Mouse (Mus musculus): ENCODE results near the gene Sec14l1. TPM values are rescaled to one million over a fixed set of nuclear protein-coding genes. Genes with fewer than 3 reads are reported as not detected.

Gene Sec14l1
- polyA plus RNA-seq, 1 experiment from 2014 or later = 46.2 TPM

GRCm38 (mm10) chr11:117158343-117158742 is 43.4 kb downstream of the Sec14l1 start:
- H3K27me3 ChIP-seq (ENCODE audit: insufficient read depth, poor library complexity, severe bottlenecking) = 0 out of 2 replicates have a peak, but pooled peaks cover 4% of the 10 kb centered on the region
- H3K36me3 ChIP-seq = peaks cover 71% of the 10 kb centered on the region
- WGBS = 89% methylated on average over 11 of the region's 11 CpGs
- no peak overlapping the region for H3K4me3 ChIP-seq
- no peak for DNase-seq (ENCODE audit: low spot score)
- no peak overlapping the region for H3K27ac ChIP-seq
- H3K9me3 ChIP-seq = no peaks in the 10 kb centered on the region
- peaks cover 62% of the 10 kb centered on the region for H3K4me1 ChIP-seq

GRCm38 (mm10) chr11:117159257-117159945 is 44.4 kb downstream of the Sec14l1 start:
- no peak overlapping the region for H3K4me3 ChIP-seq
- 95% methylated on average over 13 of the region's 13 CpGs for WGBS
- H3K36me3 ChIP-seq = peaks cover 63% of the 10 kb centered on the region
- 0 out of 2 replicates have a peak, but pooled peaks cover 4% of the 10 kb centered on the region for H3K27me3 ChIP-seq (ENCODE audit: insufficient read depth, poor library complexity, severe bottlenecking)
- DNase-seq (ENCODE audit: low spot score) = no peak
- H3K27ac ChIP-seq = no peak overlapping the region
- H3K4me1 ChIP-seq = peaks cover 58% of the 10 kb centered on the region
- no peaks in the 10 kb centered on the region for H3K9me3 ChIP-seq

GRCm38 (mm10) chr11:117159946-117160307 is 45.0 kb downstream of the Sec14l1 start:
- Histone ChIP-seq H3K4me3 (no peak overlapping the region), H3K4me1 (peaks cover 53% of the 10 kb centered on the region), H3K9me3 (no peaks in the 10 kb centered on the region), H3K36me3 (peaks cover 58% of the 10 kb centered on the region), H3K27ac (no peak overlapping the region), H3K27me3 (ENCODE audit: insufficient read depth, poor library complexity, severe bottlenecking) (0 out of 2 replicates have a peak, but pooled peaks cover 4% of the 10 kb centered on the region)
- WGBS = 85% methylated on average over 5 of the region's 5 CpGs
- DNase-seq (ENCODE audit: low spot score) = no peak

GRCm38 (mm10) chr11:117160791-117161190 is 45.8 kb downstream of the Sec14l1 start:
- H3K9me3 ChIP-seq = no peaks in the 10 kb centered on the region
- H3K27me3 ChIP-seq (ENCODE audit: insufficient read depth, poor library complexity, severe bottlenecking) = 0 out of 2 replicates have a peak, but pooled peaks cover 4% of the 10 kb centered on the region
- peaks cover 49% of the 10 kb centered on the region for H3K36me3 ChIP-seq
- H3K27ac ChIP-seq = no peak overlapping the region
- H3K4me1 ChIP-seq = peaks cover 45% of the 10 kb centered on the region
- WGBS = 91% methylated on average over 12 of the region's 12 CpGs
- DNase-seq (ENCODE audit: low spot score) = no peak
- no peak overlapping the region for H3K4me3 ChIP-seq

- Histone ChIP-seq H3K27me3 (ENCODE audit: insufficient read depth, poor library complexity, severe bottlenecking) (0 out of 2 replicates have a peak, but pooled peaks cover 4% of the 10 kb centered on the region), H3K27ac (no peak overlapping the region), H3K9me3 (no peaks in the 10 kb centered on the region), H3K4me3 (no peak overlapping the region), H3K4me1 (peaks cover 41% of the 10 kb centered on the region), H3K36me3 (peaks cover 43% of the 10 kb centered on the region)
- 68% methylated on average over 8 of the region's 8 CpGs for WGBS
- DNase-seq (ENCODE audit: low spot score) = no peak
Measured at GRCm38 (mm10) chr11:117161574-117161973, 46.6 kb downstream of the Sec14l1 start.

- 72% methylated on average over 9 of the region's 9 CpGs for WGBS
- Histone ChIP-seq H3K27me3 (ENCODE audit: insufficient read depth, poor library complexity, severe bottlenecking) (peaks cover 11% of the 10 kb centered on the region; the same call in 1 of the 2 replicates), H3K36me3 (peaks cover 28% of the 10 kb centered on the region), H3K4me1 (peaks cover 41% of the 10 kb centered on the region), H3K4me3 (no peak overlapping the region), H3K9me3 (no peaks in the 10 kb centered on the region), H3K27ac (peak overlapping the region; percentile 64)
- DNase-seq (ENCODE audit: low spot score) = no peak
Measured at GRCm38 (mm10) chr11:117163098-117163497, 48.1 kb downstream of the Sec14l1 start.

- WGBS = 77% methylated on average over 6 of the region's 6 CpGs
- no peak overlapping the region for H3K27ac ChIP-seq
- no peaks in the 10 kb centered on the region for H3K9me3 ChIP-seq
- peaks cover 41% of the 10 kb centered on the region for H3K4me1 ChIP-seq
- peaks cover 21% of the 10 kb centered on the region for H3K36me3 ChIP-seq
- DNase-seq (ENCODE audit: low spot score) = no peak
- no peak overlapping the region for H3K4me3 ChIP-seq
- peaks cover 13% of the 10 kb centered on the region; the same call in 1 of the 2 replicates for H3K27me3 ChIP-seq (ENCODE audit: insufficient read depth, poor library complexity, severe bottlenecking)
Measured at GRCm38 (mm10) chr11:117163771-117164170, 48.8 kb downstream of the Sec14l1 start.

- 82% methylated on average over 20 of the region's 20 CpGs for WGBS
- Histone ChIP-seq H3K9me3 (no peaks in the 10 kb centered on the region), H3K27me3 (ENCODE audit: insufficient read depth, poor library complexity, severe bottlenecking) (peaks cover 10% of the 10 kb centered on the region; the same call in 1 of the 2 replicates), H3K27ac (no peak overlapping the region), H3K4me3 (no peak overlapping the region), H3K36me3 (no peaks in the 10 kb centered on the region), H3K4me1 (peaks cover 11% of the 10 kb centered on the region)
- DNase-seq (ENCODE audit: low spot score) = no peak
Measured at GRCm38 (mm10) chr11:117168278-117169087, 53.5 kb downstream of the Sec14l1 start.

- peaks cover 10% of the 10 kb centered on the region; the same call in 1 of the 2 replicates for H3K27me3 ChIP-seq (ENCODE audit: insufficient read depth, poor library complexity, severe bottlenecking)
- WGBS = 88% methylated on average over 11 of the region's 11 CpGs
- DNase-seq (ENCODE audit: low spot score) = no peak
- H3K4me1 ChIP-seq = 0 out of 2 replicates have a peak, but pooled peaks cover 5% of the 10 kb centered on the region
- H3K36me3 ChIP-seq = no peaks in the 10 kb centered on the region
- H3K9me3 ChIP-seq = no peaks in the 10 kb centered on the region
- H3K27ac ChIP-seq = no peak overlapping the region
- no peak overlapping the region for H3K4me3 ChIP-seq
Measured at GRCm38 (mm10) chr11:117169088-117169635, 54.2 kb downstream of the Sec14l1 start.

- H3K4me1 ChIP-seq = peaks cover 13% of the 10 kb centered on the region
- H3K4me3 ChIP-seq = no peak overlapping the region
- H3K27me3 ChIP-seq (ENCODE audit: insufficient read depth, poor library complexity, severe bottlenecking) = peaks cover 10% of the 10 kb centered on the region; the same call in 1 of the 2 replicates
- H3K36me3 ChIP-seq = no peaks in the 10 kb centered on the region
- WGBS = 92% methylated on average over 19 of the region's 19 CpGs
- H3K9me3 ChIP-seq = no peaks in the 10 kb centered on the region
- H3K27ac ChIP-seq = no peak overlapping the region
- no peak for DNase-seq (ENCODE audit: low spot score)
Measured at GRCm38 (mm10) chr11:117169801-117170565, 55.0 kb downstream of the Sec14l1 start.

GRCm38 (mm10) chr11:117174098-117174892 is 59.3 kb downstream of the Sec14l1 start:
- no peak for DNase-seq (ENCODE audit: low spot score)
- Histone ChIP-seq H3K36me3 (no peaks in the 10 kb centered on the region), H3K4me1 (peaks cover 28% of the 10 kb centered on the region), H3K9me3 (no peaks in the 10 kb centered on the region), H3K27me3 (ENCODE audit: insufficient read depth, poor library complexity, severe bottlenecking) (no peaks in the 10 kb centered on the region), H3K27ac (peak overlapping the region; percentile 72; the same call in 1 of the 2 replicates), H3K4me3 (peak overlapping the region; percentile 50)
- 39% methylated on average over 18 of the region's 18 CpGs for WGBS
